Mouse (Mus musculus) olfactory bulb, adult 2 months (tissue): Measurements from ENCODE around the gene Kbtbd13.

ENCODE experiments used
- CTCF ChIP-seq: fragments of 200-500 bp; IDR thresholded peaks from 2 replicates; pipeline ENCODE4 v1.5.1; 2012; ENCODE audit warnings: low read depth, mild to moderate bottlenecking, low read length, moderate library complexity; ENCODE audit not compliant: insufficient read depth
- POLR2A ChIP-seq: fragments of 200-500 bp; IDR thresholded peaks from 2 replicates; pipeline ENCODE4 v1.6.1; 2012; ENCODE audit warnings: mild to moderate bottlenecking, low read depth, low read length, moderate library complexity; ENCODE audit not compliant: insufficient read depth

DNA sequence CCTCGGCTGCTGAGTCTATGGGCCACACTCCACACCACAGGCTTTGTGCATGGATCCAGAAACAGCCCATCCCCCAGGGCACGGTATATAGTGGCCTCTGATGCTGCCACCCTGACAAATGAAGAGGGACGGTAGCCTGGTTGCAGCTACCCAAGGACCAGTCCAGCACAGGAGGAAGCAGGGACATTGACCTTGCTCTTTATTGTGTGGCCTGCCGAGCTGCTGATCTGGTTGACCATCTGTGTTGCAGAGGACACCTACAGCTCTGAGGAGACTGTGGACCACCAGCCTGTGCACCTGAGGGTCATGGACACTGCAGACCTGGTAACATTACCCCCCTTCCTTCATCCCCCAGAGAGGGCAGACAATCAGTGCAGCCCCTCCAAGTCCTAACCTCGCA, 15.9 kb upstream of the Kbtbd13 start:
- TF ChIP-seq POLR2A (no peak), CTCF (no peak)
